Mouse (Mus musculus): Measurements from ENCODE around the gene Mgll. TPM values are rescaled to one million over a fixed set of nuclear protein-coding genes. Genes with fewer than 3 reads are reported as not detected.

The Mgll gene
- polyA plus RNA-seq, 1 experiment, result 128 TPM

DNA sequence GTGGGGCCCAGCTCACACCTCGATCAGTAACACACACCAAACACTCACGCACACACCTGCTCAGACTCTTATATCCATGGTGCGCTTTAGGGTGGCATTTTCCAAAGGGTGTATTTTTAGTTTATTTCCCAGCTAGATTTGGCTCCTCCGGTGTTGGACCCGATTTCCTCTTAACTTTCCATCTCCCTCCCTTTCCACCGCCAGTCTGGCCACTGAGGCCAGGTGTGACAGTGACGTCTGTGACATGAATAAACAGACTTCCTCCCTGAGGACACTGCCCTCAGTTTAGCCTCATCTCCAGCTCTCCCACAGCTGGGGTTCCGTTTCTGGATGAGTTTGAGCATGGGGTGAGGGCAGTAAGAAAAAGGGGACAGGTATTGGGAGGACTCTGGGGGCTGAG lies 52.8 kb downstream of the Mgll start:
- Histone ChIP-seq H3K4me1 (ENCODE audit: control insufficient read depth, insufficient read depth, low read length) (no peaks in the 10 kb centered on the region), H3K4me3 (replicated peaks; ENCODE audit: extremely low read depth, low read depth, low read length) (no peak overlapping the region)
- 63% methylated on average over 8 of the region's 8 CpGs for WGBS
- TF ChIP-seq POLR2A (IDR thresholded peaks at IDR 0.05; ENCODE audit: borderline replicate concordance, extremely low read depth, low read depth, low read length) (no peak), CTCF (IDR thresholded peaks at IDR 0.05; ENCODE audit: insufficient read depth, low read length) (no peak)
- DNase-seq, result no peak

DNA sequence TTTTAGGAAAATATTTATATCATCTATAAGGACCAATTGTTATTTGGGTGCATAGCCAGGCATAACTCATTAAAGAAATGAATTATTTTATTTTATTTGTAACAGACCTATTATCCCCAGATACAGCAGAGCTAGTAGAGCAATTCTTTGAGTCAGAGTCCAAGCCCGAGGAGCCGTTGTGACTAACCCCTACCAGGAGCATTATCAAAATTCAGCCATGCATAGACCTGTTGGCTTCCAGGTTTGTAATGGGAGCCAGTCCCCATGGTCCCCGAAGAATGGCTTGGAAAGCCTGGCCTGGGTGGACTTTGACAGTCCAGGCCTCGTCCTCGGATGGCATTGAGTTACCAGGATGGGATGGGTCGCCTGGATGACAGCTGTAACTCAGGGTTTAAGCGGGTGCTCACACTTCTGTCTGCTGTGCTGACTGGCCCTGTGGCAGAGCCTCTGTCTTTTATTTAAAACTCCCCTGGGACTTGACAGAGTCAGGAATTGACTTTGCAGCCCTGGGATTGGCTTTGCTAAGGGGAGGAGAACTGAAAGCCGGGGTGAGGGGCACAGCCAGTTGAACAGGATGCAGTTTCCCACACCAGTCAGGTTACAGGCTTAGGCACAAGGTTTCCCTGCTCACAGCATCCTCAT lies 54.0 kb downstream of the Mgll start:
- no peak for DNase-seq
- Histone ChIP-seq H3K4me3 (replicated peaks; ENCODE audit: extremely low read depth, low read depth, low read length) (no peak overlapping the region), H3K4me1 (ENCODE audit: control insufficient read depth, insufficient read depth, low read length) (no peaks in the 10 kb centered on the region)
- 74% methylated on average over 8 of the region's 8 CpGs for WGBS
- TF ChIP-seq CTCF (IDR thresholded peaks at IDR 0.05; ENCODE audit: insufficient read depth, low read length), result no peak
- no peak for TF ChIP-seq POLR2A (IDR thresholded peaks at IDR 0.05; ENCODE audit: borderline replicate concordance, extremely low read depth, low read depth, low read length)

DNA sequence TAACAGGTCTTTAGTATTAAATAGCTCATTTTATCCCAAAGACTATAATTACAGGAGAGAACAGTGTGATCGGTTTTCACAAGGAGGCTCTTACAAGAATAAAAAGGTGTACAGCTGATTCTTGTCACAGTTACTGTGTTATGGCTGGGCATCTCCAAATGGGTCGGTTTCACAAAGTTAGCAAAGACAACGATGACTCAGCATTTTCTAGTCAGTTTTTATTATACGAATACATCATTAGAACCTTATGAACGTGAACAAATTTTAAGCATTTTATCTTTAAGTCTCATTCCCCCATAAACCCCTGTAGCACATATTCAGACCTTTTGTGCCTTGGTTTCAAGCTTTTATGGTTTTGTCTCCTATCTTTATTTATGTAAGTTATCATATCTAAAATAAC lies 55.5 kb downstream of the Mgll start:
- peaks cover 3% of the 10 kb centered on the region; the same call in 1 of the 2 replicates for H3K4me1 ChIP-seq (ENCODE audit: control insufficient read depth, insufficient read depth, low read length)
- no peak overlapping the region for H3K4me3 ChIP-seq (replicated peaks; ENCODE audit: extremely low read depth, low read depth, low read length)
- TF ChIP-seq POLR2A (IDR thresholded peaks at IDR 0.05; ENCODE audit: borderline replicate concordance, extremely low read depth, low read depth, low read length) (no peak), CTCF (IDR thresholded peaks at IDR 0.05; ENCODE audit: insufficient read depth, low read length) (no peak)
- no peak for DNase-seq
- WGBS, result 77% methylated on average over 5 of the region's 5 CpGs

DNA sequence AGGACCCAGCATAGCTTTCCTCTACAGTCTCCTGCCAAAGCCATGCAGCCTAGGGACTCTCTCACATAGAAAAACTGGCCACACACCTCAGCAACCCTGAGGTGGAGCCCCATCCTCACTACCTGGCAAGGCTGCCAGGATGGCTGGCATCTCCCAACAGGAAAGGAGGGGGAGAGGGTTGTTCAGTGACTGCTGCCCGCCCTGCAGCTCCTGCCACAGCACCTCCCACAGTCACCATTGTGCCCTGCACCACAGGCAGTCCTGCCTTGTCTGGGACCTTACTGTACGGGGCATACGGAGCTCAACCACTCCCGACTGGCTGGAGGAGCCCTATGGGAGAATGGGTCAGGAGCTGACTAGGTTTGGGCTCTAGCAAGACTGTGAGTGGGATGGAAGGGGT lies 57.7 kb downstream of the Mgll start:
- Histone ChIP-seq H3K4me1 (ENCODE audit: control insufficient read depth, insufficient read depth, low read length) (peaks cover 22% of the 10 kb centered on the region), H3K4me3 (replicated peaks; ENCODE audit: extremely low read depth, low read depth, low read length) (no peak overlapping the region)
- TF ChIP-seq POLR2A (IDR thresholded peaks at IDR 0.05; ENCODE audit: borderline replicate concordance, extremely low read depth, low read depth, low read length) (no peak), CTCF (IDR thresholded peaks at IDR 0.05; ENCODE audit: insufficient read depth, low read length) (no peak)
- no peak for DNase-seq
- WGBS, result 86% methylated on average over 4 of the region's 4 CpGs

DNA sequence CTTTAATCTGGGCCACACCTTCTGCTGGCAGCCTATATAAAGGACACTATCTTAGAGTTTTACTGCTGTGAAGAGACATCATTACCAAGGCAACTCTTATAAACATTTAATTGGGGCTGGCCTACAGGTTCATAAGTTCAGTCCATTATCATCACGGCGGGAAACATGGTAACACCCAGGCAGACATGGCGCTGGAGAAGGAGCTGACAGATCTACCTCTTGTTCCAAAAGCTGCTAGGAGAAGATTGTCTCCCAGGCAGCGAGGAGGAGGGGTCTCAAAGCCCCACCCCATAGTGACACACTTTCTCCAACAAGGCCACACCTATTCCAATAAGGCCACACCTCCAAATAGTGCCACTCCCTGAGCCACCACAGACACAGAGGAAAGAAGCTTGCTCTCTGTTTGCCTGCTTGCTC lies 58.8 kb downstream of the Mgll start:
- no peak for DNase-seq
- H3K4me1 ChIP-seq (ENCODE audit: control insufficient read depth, insufficient read depth, low read length), result peaks cover 30% of the 10 kb centered on the region
- 56% methylated on average over 4 of the region's 4 CpGs for WGBS
- no peak overlapping the region for H3K4me3 ChIP-seq (replicated peaks; ENCODE audit: extremely low read depth, low read depth, low read length)
- no peak for TF ChIP-seq CTCF (IDR thresholded peaks at IDR 0.05; ENCODE audit: insufficient read depth, low read length)
- no peak for TF ChIP-seq POLR2A (IDR thresholded peaks at IDR 0.05; ENCODE audit: borderline replicate concordance, extremely low read depth, low read depth, low read length)

DNA sequence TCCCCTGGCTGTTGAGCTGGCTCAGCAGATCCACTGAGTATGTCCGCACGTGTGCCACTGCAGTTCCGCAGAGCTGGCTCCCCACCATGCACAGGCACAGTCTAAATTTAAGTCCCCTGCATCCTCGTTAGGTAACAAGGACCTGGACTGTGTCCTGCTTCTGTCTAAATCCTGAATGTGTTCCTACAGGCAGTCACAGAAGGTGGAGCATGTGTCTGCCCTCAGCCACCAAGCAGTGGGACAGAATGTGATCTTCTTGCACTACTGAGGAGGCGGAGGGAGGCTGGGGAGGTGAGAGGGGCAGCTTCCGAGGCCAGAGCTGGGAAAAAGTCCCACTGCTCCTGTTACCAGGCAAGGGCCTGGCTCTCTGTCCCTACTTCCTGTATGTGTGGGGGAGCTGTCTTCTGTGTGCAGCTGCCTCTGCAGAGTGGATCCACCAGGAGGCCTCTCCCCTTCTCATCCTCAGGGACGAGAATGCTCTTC lies 60.5 kb downstream of the Mgll start:
- TF ChIP-seq CTCF (IDR thresholded peaks at IDR 0.05; ENCODE audit: insufficient read depth, low read length), result peak; percentile 36
- TF ChIP-seq POLR2A (IDR thresholded peaks at IDR 0.05; ENCODE audit: borderline replicate concordance, extremely low read depth, low read depth, low read length), result no peak
- WGBS, result 44% methylated on average over 7 of the region's 7 CpGs
- no peak for DNase-seq
- no peak overlapping the region for H3K4me3 ChIP-seq (replicated peaks; ENCODE audit: extremely low read depth, low read depth, low read length)
- H3K4me1 ChIP-seq (ENCODE audit: control insufficient read depth, insufficient read depth, low read length), result peaks cover 30% of the 10 kb centered on the region

DNA sequence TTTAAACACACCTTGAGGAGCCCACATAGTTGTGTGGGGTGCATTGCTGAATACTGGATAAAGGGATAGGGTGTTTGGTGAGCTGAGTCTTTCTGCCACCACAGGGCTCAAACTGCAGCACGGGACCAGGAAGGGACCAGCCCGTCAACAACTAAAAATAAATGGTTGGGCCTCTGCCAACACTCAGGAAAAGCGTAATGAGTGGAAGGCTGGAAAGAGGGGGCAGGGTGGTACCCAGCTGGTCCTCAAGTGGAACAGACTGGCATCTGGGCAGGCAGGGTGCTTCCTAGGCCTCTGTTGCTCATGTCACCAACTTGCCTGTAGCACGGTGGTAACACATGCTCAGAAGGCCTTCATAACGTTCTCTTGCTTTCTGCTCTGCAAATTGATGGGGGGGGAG lies 61.1 kb downstream of the Mgll start:
- Histone ChIP-seq H3K4me3 (replicated peaks; ENCODE audit: extremely low read depth, low read depth, low read length) (no peak overlapping the region), H3K4me1 (ENCODE audit: control insufficient read depth, insufficient read depth, low read length) (peaks cover 30% of the 10 kb centered on the region)
- DNase-seq, result no peak
- 22% methylated on average over 5 of the region's 5 CpGs for WGBS
- TF ChIP-seq CTCF (IDR thresholded peaks at IDR 0.05; ENCODE audit: insufficient read depth, low read length) (no peak), POLR2A (IDR thresholded peaks at IDR 0.05; ENCODE audit: borderline replicate concordance, extremely low read depth, low read depth, low read length) (no peak)

DNA sequence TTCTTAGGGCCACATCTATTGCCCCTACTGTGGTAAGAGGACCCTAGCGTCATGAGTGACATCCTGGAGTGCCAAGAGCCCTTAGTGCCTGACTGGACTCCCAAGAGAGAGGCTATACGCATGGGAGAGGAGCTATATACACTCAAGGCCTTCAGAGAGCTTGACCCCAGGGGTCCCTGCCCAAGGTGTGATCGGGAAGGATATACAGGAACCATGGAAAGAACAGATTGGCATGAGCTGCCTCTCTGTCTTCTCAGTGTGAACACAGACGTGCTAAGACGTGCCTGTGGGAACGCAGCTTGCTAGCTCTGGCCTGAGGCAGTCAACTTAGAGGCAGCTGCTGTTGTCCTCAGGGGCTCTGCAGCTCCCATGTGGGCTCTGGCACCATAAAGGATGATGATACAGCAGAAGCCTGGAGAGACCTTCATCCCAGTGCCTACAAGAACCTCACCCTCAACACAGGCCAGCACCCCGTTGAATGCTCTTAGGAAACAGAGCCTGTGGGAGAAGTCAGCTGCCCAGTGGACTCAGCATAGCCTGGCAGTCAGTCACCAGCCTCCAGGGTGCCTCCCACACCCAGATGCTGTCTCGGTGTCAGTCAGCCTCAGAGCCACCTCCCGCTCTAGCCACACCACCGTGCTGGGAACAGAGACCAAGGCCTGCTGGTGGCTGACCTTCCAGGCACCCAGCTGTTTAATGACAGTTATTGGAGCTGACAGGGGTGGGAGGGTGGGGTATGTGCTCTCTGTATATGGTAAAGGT lies 61.8 kb downstream of the Mgll start:
- 73% methylated on average over 10 of the region's 10 CpGs for WGBS
- Histone ChIP-seq H3K4me3 (replicated peaks; ENCODE audit: extremely low read depth, low read depth, low read length) (no peak overlapping the region), H3K4me1 (ENCODE audit: control insufficient read depth, insufficient read depth, low read length) (peaks cover 30% of the 10 kb centered on the region)
- TF ChIP-seq POLR2A (IDR thresholded peaks at IDR 0.05; ENCODE audit: borderline replicate concordance, extremely low read depth, low read depth, low read length) (no peak), CTCF (IDR thresholded peaks at IDR 0.05; ENCODE audit: insufficient read depth, low read length) (no peak)
- DNase-seq, result no peak

DNA sequence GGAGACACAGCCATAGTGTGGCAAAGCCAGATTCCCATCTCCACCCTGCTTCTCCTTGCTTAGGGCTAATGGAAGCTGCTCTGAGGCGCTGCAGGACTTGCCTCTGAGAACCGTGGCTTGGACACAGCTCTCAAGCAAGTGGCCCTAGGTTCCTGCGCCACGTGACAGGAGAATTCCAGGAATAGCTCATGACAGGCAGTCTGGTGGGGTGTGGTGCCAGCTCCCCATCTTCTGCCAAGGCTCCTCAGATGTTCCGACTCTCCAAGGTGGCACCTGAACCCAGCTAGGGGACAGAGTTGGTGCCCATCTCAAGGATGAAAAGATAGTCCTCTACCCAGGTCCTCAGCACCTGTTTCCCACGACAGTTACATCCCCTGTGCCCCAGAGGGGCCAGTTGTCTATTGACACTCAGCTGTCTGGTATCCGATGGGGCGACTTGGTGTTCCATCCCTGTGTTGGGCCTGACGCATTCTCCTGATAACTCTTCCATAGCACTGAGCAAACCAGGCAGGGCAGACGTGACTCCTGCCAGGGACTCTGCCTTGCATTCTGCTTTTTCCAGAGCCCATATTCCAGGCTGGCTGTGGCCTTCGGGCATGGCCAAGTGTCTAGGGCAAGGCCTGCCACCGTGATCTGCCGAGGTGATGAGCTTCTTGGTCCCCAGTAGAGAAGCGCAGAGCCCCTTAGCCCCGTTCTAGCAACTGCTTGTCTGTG lies 62.7 kb downstream of the Mgll start:
- no peak for DNase-seq
- Histone ChIP-seq H3K4me3 (replicated peaks; ENCODE audit: extremely low read depth, low read depth, low read length) (no peak overlapping the region), H3K4me1 (ENCODE audit: control insufficient read depth, insufficient read depth, low read length) (peaks cover 30% of the 10 kb centered on the region)
- 60% methylated on average over 15 of the region's 15 CpGs for WGBS
- no peak for TF ChIP-seq POLR2A (IDR thresholded peaks at IDR 0.05; ENCODE audit: borderline replicate concordance, extremely low read depth, low read depth, low read length)
- TF ChIP-seq CTCF (IDR thresholded peaks at IDR 0.05; ENCODE audit: insufficient read depth, low read length), result no peak

All from lung, adult 2 months (tissue).